Mouse (Mus musculus) kidney, adult 2 months (tissue): ENCODE measurements around the gene Amer2. TPM values are rescaled to one million over a fixed set of nuclear protein-coding genes. Genes with fewer than 3 reads are reported as not detected.
A peak's percentile ranks its signal among the peaks of the same experiment; 100 is the strongest.

Experiments used
- DNase-seq: peaks from one replicate; pipeline ENCODE4 v3.0.0; 2021
- H3K27ac ChIP-seq: fragments of 200-500 bp; 2 replicates; pipeline ENCODE4 v1.5.1; 2012; ENCODE audit warnings: low read depth, low read length, control low read depth, inconsistent platforms; ENCODE audit not compliant: insufficient read depth
- H3K27me3 ChIP-seq: fragments of 200-500 bp; replicated peaks from 2 replicates; pipeline ENCODE4 v1.6.1; 2012; ENCODE audit warnings: mild to moderate bottlenecking, moderate library complexity, low read length, inconsistent platforms; ENCODE audit not compliant: control insufficient read depth, insufficient read depth
- H3K36me3 ChIP-seq: fragments of 200-500 bp; 2 replicates; pipeline ENCODE4 v1.6.1; 2012; ENCODE audit warnings: mild to moderate bottlenecking, moderate library complexity, low read length, inconsistent platforms; ENCODE audit not compliant: control insufficient read depth, insufficient read depth
- H3K4me1 ChIP-seq: fragments of 200-500 bp; 2 replicates; pipeline ENCODE4 v1.6.1; 2011; ENCODE audit warnings: low read length; ENCODE audit not compliant: control insufficient read depth, insufficient read depth
- H3K4me3 ChIP-seq: fragments of 200-500 bp; 2 replicates; pipeline ENCODE4 v1.5.1; 2011; ENCODE audit warnings: mild to moderate bottlenecking, low read depth, low read length, control low read depth; ENCODE audit not compliant: insufficient read depth
- CTCF ChIP-seq: fragments of 200-500 bp; conservative IDR thresholded peaks from 2 replicates; pipeline ENCODE4 v1.5.1; 2011; ENCODE audit warnings: low read depth, mild to moderate bottlenecking, control low read depth, low read length, moderate library complexity, mixed read lengths; ENCODE audit not compliant: insufficient read depth, insufficient read length
- POLR2A ChIP-seq: fragments of 200-500 bp; IDR thresholded peaks from one replicate; pipeline ENCODE4 v1.6.1; 2011; ENCODE audit warnings: low read depth, low read length, control low read depth
- WGBS: fragments of 180-500 bp; shearing (Covaris S2); methylation state at CpG from one replicate; pipeline ENCODE4 v1.1.7; 2018; 5-methylcytosine and 5-hydroxymethylcytosine counted together
- polyA plus RNA-seq: library from polyadenylated mRNA; depleted of rRNA; stranded (reverse); fragments of >200 nt; gene quantifications from 2 replicates; pipeline ENCODE4 v1.2.3, GENCODE M21; 2012; rRNA removed

Amer2 gene
- polyA plus RNA-seq, 1 experiment: 0.08 TPM

DNA sequence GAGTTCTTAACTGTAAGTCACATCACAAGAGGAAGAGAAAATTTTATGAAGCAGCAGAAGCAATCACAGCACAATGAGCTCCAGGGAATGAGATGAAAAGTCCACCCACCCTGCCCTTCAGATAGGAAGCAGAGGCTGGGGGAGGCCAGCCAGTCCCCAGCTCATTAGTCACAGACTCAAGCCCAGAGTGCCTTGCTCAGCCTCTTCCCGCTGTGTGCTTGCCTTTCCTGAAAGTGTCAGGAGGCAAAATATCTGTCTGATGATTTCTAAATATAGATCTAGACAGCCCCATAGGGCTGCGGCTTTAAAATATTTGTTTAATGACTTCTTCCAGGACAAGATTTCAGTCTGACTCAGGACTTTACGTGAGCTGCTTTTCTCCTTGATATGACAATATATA, 54.8 kb downstream of the Amer2 start:
- H3K27me3 ChIP-seq: no peaks in the 10 kb centered on the region
- DNase-seq: no peak
- no peak overlapping the region for H3K27ac ChIP-seq
- 35% methylated on average over 3 of the region's 3 CpGs for WGBS
- no peak overlapping the region for H3K4me3 ChIP-seq
- H3K36me3 ChIP-seq: no peaks in the 10 kb centered on the region
- TF ChIP-seq CTCF (no peak), POLR2A (no peak)
- no peaks in the 10 kb centered on the region for H3K4me1 ChIP-seq

DNA sequence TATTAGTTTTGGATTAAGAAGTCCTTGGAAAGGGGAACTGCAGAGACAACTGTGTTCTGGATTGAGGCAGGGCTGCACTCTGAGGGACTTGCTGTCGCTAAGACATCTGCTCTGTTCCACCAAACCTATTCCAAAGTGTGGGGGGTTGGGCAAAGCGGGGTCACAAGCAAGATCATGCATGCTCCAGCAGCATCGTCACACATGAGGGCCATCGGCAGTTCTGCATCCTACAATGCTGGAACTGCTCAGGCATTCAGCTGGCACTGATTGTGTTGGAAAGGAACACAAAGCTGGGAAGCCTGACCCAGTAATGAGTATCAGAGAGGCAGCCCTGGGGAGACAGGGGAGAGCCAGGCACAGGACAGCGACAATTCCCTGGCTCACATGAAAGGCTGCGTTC, 56.5 kb downstream of the Amer2 start:
- 26% methylated on average over 6 of the region's 6 CpGs for WGBS
- H3K4me1 ChIP-seq: no peaks in the 10 kb centered on the region
- TF ChIP-seq POLR2A: no peak
- TF ChIP-seq CTCF: no peak
- no peak overlapping the region for H3K4me3 ChIP-seq
- no peaks in the 10 kb centered on the region for H3K36me3 ChIP-seq
- H3K27me3 ChIP-seq: no peaks in the 10 kb centered on the region
- DNase-seq: no peak
- no peak overlapping the region for H3K27ac ChIP-seq

DNA sequence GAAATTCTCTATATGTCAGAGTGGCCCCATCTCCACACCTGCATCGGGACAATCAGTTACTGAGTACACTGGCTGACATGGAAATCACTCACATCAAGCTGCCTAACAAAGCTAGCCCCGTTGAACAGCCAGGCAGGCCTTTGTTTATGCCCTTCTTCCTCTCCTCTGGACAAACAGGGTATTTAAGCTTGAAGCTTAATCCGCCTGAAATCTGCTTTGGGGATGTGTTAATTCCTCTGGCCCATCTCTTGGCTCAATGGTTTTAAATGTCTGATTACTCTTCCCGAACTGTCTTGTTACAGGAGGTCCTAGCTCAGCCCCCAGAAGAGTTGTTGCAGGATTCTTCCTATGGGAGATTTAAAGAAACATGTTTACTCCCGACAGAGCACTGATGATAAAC, 58.5 kb downstream of the Amer2 start:
- no peaks in the 10 kb centered on the region for H3K4me1 ChIP-seq
- H3K27ac ChIP-seq: no peak overlapping the region
- no peak for DNase-seq
- H3K27me3 ChIP-seq: no peaks in the 10 kb centered on the region
- H3K36me3 ChIP-seq: no peaks in the 10 kb centered on the region
- no peak for TF ChIP-seq CTCF
- TF ChIP-seq POLR2A: no peak
- WGBS: 62% methylated on average over 5 of the region's 5 CpGs
- no peak overlapping the region for H3K4me3 ChIP-seq

DNA sequence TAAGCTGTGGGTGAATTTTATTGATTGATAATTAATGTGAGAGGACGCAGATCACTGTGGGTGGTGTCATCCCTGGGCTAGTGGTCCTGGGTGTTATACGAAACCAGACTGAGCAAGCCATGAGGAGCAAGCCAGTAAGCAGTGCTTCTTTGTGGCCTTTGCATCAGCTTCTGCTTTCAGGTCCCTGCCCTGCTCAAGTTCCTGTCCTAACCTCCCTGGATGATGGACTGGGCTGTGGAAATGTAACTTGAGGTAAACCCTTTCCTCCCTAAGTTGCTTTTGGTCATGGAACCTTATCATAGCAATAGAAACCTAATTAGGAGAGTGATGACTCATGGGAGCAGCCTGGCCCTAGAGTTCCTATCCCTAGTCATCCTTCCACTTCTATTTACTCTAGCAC, 59.1 kb downstream of the Amer2 start:
- Histone ChIP-seq H3K4me3 (no peak overlapping the region), H3K27ac (no peak overlapping the region), H3K36me3 (no peaks in the 10 kb centered on the region), H3K4me1 (no peaks in the 10 kb centered on the region), H3K27me3 (no peaks in the 10 kb centered on the region)
- TF ChIP-seq POLR2A (no peak), CTCF (no peak)
- no peak for DNase-seq
- 90% methylated on average over 2 of the region's 2 CpGs for WGBS

- WGBS: 60% methylated on average over 4 of the region's 4 CpGs
- DNase-seq: peak; percentile 18
- TF ChIP-seq POLR2A (no peak), CTCF (peak; percentile 52)
- Histone ChIP-seq H3K27ac (no peak overlapping the region), H3K4me3 (no peak overlapping the region), H3K27me3 (no peaks in the 10 kb centered on the region), H3K4me1 (no peaks in the 10 kb centered on the region), H3K36me3 (no peaks in the 10 kb centered on the region)
These were observed 62.5 kb downstream of the Amer2 start for GRCm38 (mm10) chr14:60435515-60435914.

- Histone ChIP-seq H3K27ac (no peak overlapping the region), H3K4me3 (no peak overlapping the region), H3K4me1 (no peaks in the 10 kb centered on the region), H3K36me3 (no peaks in the 10 kb centered on the region), H3K27me3 (no peaks in the 10 kb centered on the region)
- DNase-seq: no peak
- TF ChIP-seq CTCF (no peak), POLR2A (no peak)
These were observed 63.3 kb downstream of the Amer2 start for GRCm38 (mm10) chr14:60436364-60436763.

Other genes with a start within 250 kb of the Amer2 start
- gene Atp8a2, start 176.1 kb upstream of the Amer2 start, polyA plus RNA-seq: 0.24 and 0.36 TPM in 2 replicates
- 0.06 TPM in 1 of 2 replicates, not detected in the other for gene Nupl1, start 121.8 kb upstream of the Amer2 start, polyA plus RNA-seq
- gene Gm49336, start 121.8 kb upstream of the Amer2 start, polyA plus RNA-seq: 8.6 and 9.0 TPM in 2 replicates
- gene Mtmr6, start 108.0 kb upstream of the Amer2 start, polyA plus RNA-seq: 20.6 and 23.3 TPM in 2 replicates